Mouse (Mus musculus): ENCODE data around the gene Ccdc42. TPM values are rescaled to one million over a fixed set of nuclear protein-coding genes. Genes with fewer than 3 reads are reported as not detected.

Ccdc42 gene
- polyA plus RNA-seq, 1 experiment from 2014 or later, result not detected

GRCm38 (mm10) chr11:68597912-68598311, 11.1 kb downstream of the Ccdc42 start:
- Histone ChIP-seq H3K36me3 (ENCODE audit: control insufficient read depth, insufficient read depth, low read length) (no peaks in the 10 kb centered on the region), H3K4me1 (ENCODE audit: control insufficient read depth, insufficient read depth, low read length) (peaks cover 34% of the 10 kb centered on the region)

GRCm38 (mm10) chr11:68600551-68601021, 13.8 kb downstream of the Ccdc42 start:
- no peaks in the 10 kb centered on the region for H3K36me3 ChIP-seq (ENCODE audit: control insufficient read depth, insufficient read depth, low read length)
- WGBS, result 15% methylated on average over 6 of the region's 6 CpGs
- H3K9me3 ChIP-seq (ENCODE audit: control insufficient read depth, low read depth, low read length), result no peaks in the 10 kb centered on the region
- H3K4me3 ChIP-seq (ENCODE audit: low read depth, low read length), result no peak overlapping the region
- H3K27ac ChIP-seq (ENCODE audit: low read length), result peak overlapping the region; percentile 95
- no peak overlapping the region for H3K9ac ChIP-seq (replicated peaks; ENCODE audit: low read depth, low read length)
- H3K4me1 ChIP-seq (ENCODE audit: control insufficient read depth, insufficient read depth, low read length), result peaks cover 29% of the 10 kb centered on the region
- H3K4me2 ChIP-seq (replicated peaks; ENCODE audit: low read depth, low read length), result no peak overlapping the region
- H3K27me3 ChIP-seq (ENCODE audit: control insufficient read depth, insufficient read depth, low read length), result no peaks in the 10 kb centered on the region
- ATAC-seq (ENCODE audit: insufficient number of reproducible peaks, insufficient read depth, low FRiP score, low read depth), result peak; percentile 81; the same call in 1 of the 2 replicates

More at GRCm38 (mm10) chr11:68597912-68598311, 11.1 kb downstream of the Ccdc42 start:
- Histone ChIP-seq H3K9ac (replicated peaks; ENCODE audit: low read depth, low read length) (no peak overlapping the region), H3K4me2 (replicated peaks; ENCODE audit: low read depth, low read length) (no peak overlapping the region), H3K27me3 (ENCODE audit: control insufficient read depth, insufficient read depth, low read length) (no peaks in the 10 kb centered on the region), H3K27ac (ENCODE audit: low read length) (no peak overlapping the region), H3K9me3 (ENCODE audit: control insufficient read depth, low read depth, low read length) (no peaks in the 10 kb centered on the region), H3K4me3 (ENCODE audit: low read depth, low read length) (no peak overlapping the region)
- WGBS, result 78% methylated on average over 2 of the region's 2 CpGs
- ATAC-seq (ENCODE audit: insufficient number of reproducible peaks, insufficient read depth, low FRiP score, low read depth), result no peak

GRCm38 (mm10) chr11:68601486-68601991, 14.7 kb downstream of the Ccdc42 start:
- Histone ChIP-seq H3K9ac (replicated peaks; ENCODE audit: low read depth, low read length) (no peak overlapping the region), H3K4me3 (ENCODE audit: low read depth, low read length) (no peak overlapping the region), H3K27me3 (ENCODE audit: control insufficient read depth, insufficient read depth, low read length) (no peaks in the 10 kb centered on the region), H3K4me2 (replicated peaks; ENCODE audit: low read depth, low read length) (no peak overlapping the region), H3K27ac (ENCODE audit: low read length) (peak overlapping the region; percentile 95), H3K9me3 (ENCODE audit: control insufficient read depth, low read depth, low read length) (no peaks in the 10 kb centered on the region), H3K36me3 (ENCODE audit: control insufficient read depth, insufficient read depth, low read length) (no peaks in the 10 kb centered on the region), H3K4me1 (ENCODE audit: control insufficient read depth, insufficient read depth, low read length) (peaks cover 29% of the 10 kb centered on the region)
- 12% methylated on average over 9 of the region's 9 CpGs for WGBS
- peak; percentile 14; the same call in 1 of the 2 replicates for ATAC-seq (ENCODE audit: insufficient number of reproducible peaks, insufficient read depth, low FRiP score, low read depth)

GRCm38 (mm10) chr11:68602200-68602931, 15.5 kb downstream of the Ccdc42 start:
- no peaks in the 10 kb centered on the region for H3K36me3 ChIP-seq (ENCODE audit: control insufficient read depth, insufficient read depth, low read length)
- H3K27me3 ChIP-seq (ENCODE audit: control insufficient read depth, insufficient read depth, low read length), result no peaks in the 10 kb centered on the region
- H3K9ac ChIP-seq (replicated peaks; ENCODE audit: low read depth, low read length), result no peak overlapping the region
- peak; percentile 74 for ATAC-seq (ENCODE audit: insufficient number of reproducible peaks, insufficient read depth, low FRiP score, low read depth)
- peaks cover 29% of the 10 kb centered on the region for H3K4me1 ChIP-seq (ENCODE audit: control insufficient read depth, insufficient read depth, low read length)
- no peaks in the 10 kb centered on the region for H3K9me3 ChIP-seq (ENCODE audit: control insufficient read depth, low read depth, low read length)
- 12% methylated on average over 8 of the region's 8 CpGs for WGBS
- peak overlapping the region; percentile 95; the same call in 1 of the 2 replicates for H3K27ac ChIP-seq (ENCODE audit: low read length)
- H3K4me3 ChIP-seq (ENCODE audit: low read depth, low read length), result no peak overlapping the region
- H3K4me2 ChIP-seq (replicated peaks; ENCODE audit: low read depth, low read length), result no peak overlapping the region

DNA sequence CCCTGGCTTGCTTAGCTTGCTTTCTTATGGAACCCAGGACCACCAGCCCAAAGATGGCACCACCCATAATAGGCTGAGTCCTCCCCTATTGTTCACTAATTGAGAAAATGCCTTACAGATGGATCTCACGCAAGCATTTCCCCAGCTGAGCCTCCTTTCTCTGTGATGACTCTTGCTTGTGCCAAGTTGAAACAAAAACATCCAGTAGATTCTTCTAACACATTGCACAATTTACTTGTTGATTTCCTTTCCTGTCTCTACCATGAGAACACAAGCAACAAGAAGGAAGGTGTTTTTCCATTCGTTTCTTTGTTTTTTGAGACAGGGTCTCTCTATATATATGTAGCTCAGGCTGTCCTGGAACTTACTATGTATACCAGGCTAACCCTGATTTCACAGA, 20.2 kb downstream of the Ccdc42 start:
- Histone ChIP-seq H3K27me3 (ENCODE audit: control insufficient read depth, insufficient read depth, low read length) (no peaks in the 10 kb centered on the region), H3K9me3 (ENCODE audit: control insufficient read depth, low read depth, low read length) (no peaks in the 10 kb centered on the region), H3K4me2 (replicated peaks; ENCODE audit: low read depth, low read length) (no peak overlapping the region), H3K36me3 (ENCODE audit: control insufficient read depth, insufficient read depth, low read length) (no peaks in the 10 kb centered on the region), H3K4me1 (ENCODE audit: control insufficient read depth, insufficient read depth, low read length) (peaks cover 14% of the 10 kb centered on the region), H3K27ac (ENCODE audit: low read length) (no peak overlapping the region), H3K9ac (replicated peaks; ENCODE audit: low read depth, low read length) (no peak overlapping the region), H3K4me3 (ENCODE audit: low read depth, low read length) (no peak overlapping the region)
- no peak for ATAC-seq (ENCODE audit: insufficient number of reproducible peaks, insufficient read depth, low FRiP score, low read depth)
- 86% methylated on average over 2 of the region's 2 CpGs for WGBS

- H3K4me2 ChIP-seq (replicated peaks; ENCODE audit: low read depth, low read length), result no peak overlapping the region
- no peak overlapping the region for H3K9ac ChIP-seq (replicated peaks; ENCODE audit: low read depth, low read length)
- no peaks in the 10 kb centered on the region for H3K27me3 ChIP-seq (ENCODE audit: control insufficient read depth, insufficient read depth, low read length)
- peaks cover 26% of the 10 kb centered on the region for H3K4me1 ChIP-seq (ENCODE audit: control insufficient read depth, insufficient read depth, low read length)
- ATAC-seq (ENCODE audit: insufficient number of reproducible peaks, insufficient read depth, low FRiP score, low read depth), result 0 out of 2 replicates have a peak, but pooled peaks have one; percentile 5
- no peaks in the 10 kb centered on the region for H3K36me3 ChIP-seq (ENCODE audit: control insufficient read depth, insufficient read depth, low read length)
- H3K9me3 ChIP-seq (ENCODE audit: control insufficient read depth, low read depth, low read length), result no peaks in the 10 kb centered on the region
- H3K4me3 ChIP-seq (ENCODE audit: low read depth, low read length), result no peak overlapping the region
- 34% methylated on average over 9 of the region's 9 CpGs for WGBS
- no peak overlapping the region; the same call in 1 of the 2 replicates for H3K27ac ChIP-seq (ENCODE audit: low read length)
Measured at GRCm38 (mm10) chr11:68609910-68610566, 23.2 kb downstream of the Ccdc42 start.

DNA sequence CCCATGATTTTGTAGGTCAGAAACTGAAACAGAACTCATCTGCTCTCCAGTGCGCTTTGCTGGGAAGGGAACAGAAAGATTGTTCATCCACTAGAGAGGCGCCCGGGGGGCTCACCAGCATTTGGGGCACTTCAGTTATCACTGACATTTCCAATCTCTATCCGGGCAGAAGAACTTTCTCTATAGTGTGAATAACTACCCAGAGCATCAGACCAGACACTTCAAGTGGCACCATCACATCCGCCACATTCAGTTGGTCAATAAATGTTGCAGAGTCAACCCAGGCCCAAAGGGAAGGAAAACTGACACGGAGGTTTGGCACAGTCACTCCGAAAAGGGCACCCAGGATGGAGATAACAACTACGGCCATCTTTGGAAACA, 23.7 kb downstream of the Ccdc42 start:
- no peak overlapping the region for H3K4me3 ChIP-seq (ENCODE audit: low read depth, low read length)
- no peaks in the 10 kb centered on the region for H3K9me3 ChIP-seq (ENCODE audit: control insufficient read depth, low read depth, low read length)
- no peak overlapping the region; the same call in 1 of the 2 replicates for H3K27ac ChIP-seq (ENCODE audit: low read length)
- WGBS, result 78% methylated on average over 8 of the region's 8 CpGs
- H3K4me2 ChIP-seq (replicated peaks; ENCODE audit: low read depth, low read length), result no peak overlapping the region
- H3K36me3 ChIP-seq (ENCODE audit: control insufficient read depth, insufficient read depth, low read length), result no peaks in the 10 kb centered on the region
- ATAC-seq (ENCODE audit: insufficient number of reproducible peaks, insufficient read depth, low FRiP score, low read depth), result no peak
- H3K9ac ChIP-seq (replicated peaks; ENCODE audit: low read depth, low read length), result no peak overlapping the region
- no peaks in the 10 kb centered on the region for H3K27me3 ChIP-seq (ENCODE audit: control insufficient read depth, insufficient read depth, low read length)
- H3K4me1 ChIP-seq (ENCODE audit: control insufficient read depth, insufficient read depth, low read length), result peaks cover 26% of the 10 kb centered on the region

- no peak overlapping the region for H3K4me2 ChIP-seq (replicated peaks; ENCODE audit: low read depth, low read length)
- H3K9ac ChIP-seq (replicated peaks; ENCODE audit: low read depth, low read length), result no peak overlapping the region
- 20% methylated on average over 5 of the region's 5 CpGs for WGBS
- no peaks in the 10 kb centered on the region for H3K9me3 ChIP-seq (ENCODE audit: control insufficient read depth, low read depth, low read length)
- no peaks in the 10 kb centered on the region for H3K27me3 ChIP-seq (ENCODE audit: control insufficient read depth, insufficient read depth, low read length)
- H3K36me3 ChIP-seq (ENCODE audit: control insufficient read depth, insufficient read depth, low read length), result no peaks in the 10 kb centered on the region
- H3K27ac ChIP-seq (ENCODE audit: low read length), result peak overlapping the region; percentile 88
- peak; percentile 48; the same call in 1 of the 2 replicates for ATAC-seq (ENCODE audit: insufficient number of reproducible peaks, insufficient read depth, low FRiP score, low read depth)
- H3K4me1 ChIP-seq (ENCODE audit: control insufficient read depth, insufficient read depth, low read length), result peaks cover 26% of the 10 kb centered on the region
- H3K4me3 ChIP-seq (ENCODE audit: low read depth, low read length), result no peak overlapping the region
Measured at GRCm38 (mm10) chr11:68613071-68613711, 26.4 kb downstream of the Ccdc42 start.
